Mouse (Mus musculus): Measurements from ENCODE around the gene Gar1.

- TF ChIP-seq CTCF (IDR thresholded peaks at IDR 0.05) (no peak), POLR2A (IDR thresholded peaks at IDR 0.05; ENCODE audit: insufficient read depth, low read depth, low read length) (no peak)
Observed at GRCm38 (mm10) chr3:129824146-129824545, 7.0 kb downstream of the Gar1 start.

Data from heart, adult 2 months (tissue).